Mouse (Mus musculus) intestine, embryonic 14.5 days (tissue): ENCODE data around the gene Pcnx2. TPM values are rescaled to one million over a fixed set of nuclear protein-coding genes. Genes with fewer than 3 reads are reported as not detected.

Experiments used
- ATAC-seq: fragments of 200-750 bp; cut with Nextera tagmentation; replicated peaks from 2 replicates; pipeline ENCODE4 v1.8.0; 2017; ENCODE audit warnings: low read depth, moderate number of reproducible peaks, moderate TSS enrichment, moderate library complexity; ENCODE audit not compliant: low FRiP score, low TSS enrichment
- DNase-seq: peaks from one replicate; pipeline ENCODE4 v3.0.0-alpha.2; 2018; ENCODE audit warnings: low spot score
- H3K27ac ChIP-seq: fragments of 300-500 bp; sonication (generic); 2 replicates; pipeline ENCODE4 v1.5.1; 2014; ENCODE audit warnings: low read depth, mild to moderate bottlenecking, control low read depth
- H3K27me3 ChIP-seq: fragments of 300-500 bp; sonication (generic); replicated peaks from 2 replicates; pipeline ENCODE4 v1.6.1; 2014; ENCODE audit warnings: low read length, control low read depth; ENCODE audit not compliant: control insufficient read depth, insufficient read depth
- H3K36me3 ChIP-seq: fragments of 300-500 bp; sonication (generic); 2 replicates; pipeline ENCODE4 v1.6.1; 2014; ENCODE audit warnings: low read length, control low read depth; ENCODE audit not compliant: control insufficient read depth, insufficient read depth
- H3K4me1 ChIP-seq: fragments of 300-500 bp; sonication (generic); replicated peaks from 2 replicates; pipeline ENCODE4 v1.6.1; 2014; ENCODE audit warnings: low read length, control low read depth, mixed read lengths; ENCODE audit not compliant: control insufficient read depth, insufficient read depth
- H3K4me2 ChIP-seq: fragments of 300-500 bp; sonication (generic); 2 replicates; pipeline ENCODE4 v1.6.1; 2014; ENCODE audit warnings: low read length
- H3K4me3 ChIP-seq: fragments of 300-500 bp; sonication (generic); 2 replicates; pipeline ENCODE4 v1.5.1; 2014; ENCODE audit warnings: low read depth, low read length, control low read depth, mixed read lengths
- H3K9ac ChIP-seq: fragments of 300-500 bp; sonication (generic); 2 replicates; pipeline ENCODE4 v1.6.1; 2014; ENCODE audit warnings: mild to moderate bottlenecking, low read length
- H3K9me3 ChIP-seq: fragments of 300-500 bp; sonication (generic); 2 replicates; pipeline ENCODE4 v1.6.1; 2016; ENCODE audit warnings: low read length, control low read depth; ENCODE audit not compliant: control insufficient read depth
- WGBS: fragments of 180-500 bp; shearing (Covaris S2); extraction: QIAGEN DNeasy Blood & Tissue Kit; methylation state at CpG from one replicate; pipeline ENCODE4 v1.1.7; 2014; 5-methylcytosine and 5-hydroxymethylcytosine counted together
- polyA plus RNA-seq: library from polyadenylated mRNA; unstranded; fragments of >200 nt; fragmentation: Nextera tagmentation; extraction: Ambion mirVana; gene quantifications from 2 replicates; pipeline ENCODE4 v1.2.1, GENCODE M21; 2014

The Pcnx2 gene
- polyA plus RNA-seq, 1 experiment from 2014 or later, result 0.08 TPM

GRCm38 (mm10) chr8:125795341-125795740, 102.8 kb downstream of the Pcnx2 start:
- ATAC-seq, result no peak
- WGBS, result 53% methylated on average over 2 of the region's 2 CpGs
- H3K9ac ChIP-seq, result no peak overlapping the region
- no peaks in the 10 kb centered on the region for H3K4me1 ChIP-seq
- H3K4me3 ChIP-seq, result no peak overlapping the region
- H3K4me2 ChIP-seq, result no peak overlapping the region
- no peak overlapping the region for H3K27ac ChIP-seq
- no peaks in the 10 kb centered on the region for H3K36me3 ChIP-seq
- no peak for DNase-seq
- no peaks in the 10 kb centered on the region for H3K27me3 ChIP-seq
- no peaks in the 10 kb centered on the region for H3K9me3 ChIP-seq

GRCm38 (mm10) chr8:125792816-125793455, 105.2 kb downstream of the Pcnx2 start:
- Histone ChIP-seq H3K4me2 (no peak overlapping the region), H3K9ac (no peak overlapping the region), H3K9me3 (no peaks in the 10 kb centered on the region), H3K27ac (no peak overlapping the region), H3K4me3 (no peak overlapping the region), H3K27me3 (no peaks in the 10 kb centered on the region), H3K4me1 (no peaks in the 10 kb centered on the region), H3K36me3 (no peaks in the 10 kb centered on the region)
- 66% methylated on average over 9 of the region's 9 CpGs for WGBS
- ATAC-seq, result no peak
- DNase-seq, result no peak

- H3K4me1 ChIP-seq, result no peaks in the 10 kb centered on the region
- no peaks in the 10 kb centered on the region for H3K36me3 ChIP-seq
- no peaks in the 10 kb centered on the region for H3K27me3 ChIP-seq
- H3K4me2 ChIP-seq, result no peak overlapping the region
- no peak overlapping the region for H3K4me3 ChIP-seq
- ATAC-seq, result no peak
- no peaks in the 10 kb centered on the region for H3K9me3 ChIP-seq
- 65% methylated on average over 7 of the region's 7 CpGs for WGBS
- H3K9ac ChIP-seq, result no peak overlapping the region
- no peak overlapping the region for H3K27ac ChIP-seq
- no peak for DNase-seq
These were observed 111.2 kb downstream of the Pcnx2 start for GRCm38 (mm10) chr8:125786886-125787285.

- H3K9ac ChIP-seq, result no peak overlapping the region
- H3K4me1 ChIP-seq, result no peaks in the 10 kb centered on the region
- 55% methylated on average over 3 of the region's 3 CpGs for WGBS
- H3K9me3 ChIP-seq, result no peaks in the 10 kb centered on the region
- no peak overlapping the region for H3K4me2 ChIP-seq
- H3K4me3 ChIP-seq, result no peak overlapping the region
- no peaks in the 10 kb centered on the region for H3K27me3 ChIP-seq
- H3K27ac ChIP-seq, result no peak overlapping the region
- H3K36me3 ChIP-seq, result no peaks in the 10 kb centered on the region
- ATAC-seq, result 0 out of 2 replicates have a peak, but pooled peaks have one; percentile 28
- no peak for DNase-seq
These were observed 116.0 kb downstream of the Pcnx2 start for GRCm38 (mm10) chr8:125782161-125782560.

GRCm38 (mm10) chr8:125779656-125780055, 118.5 kb downstream of the Pcnx2 start:
- no peak overlapping the region for H3K27ac ChIP-seq
- H3K4me1 ChIP-seq, result no peaks in the 10 kb centered on the region
- H3K4me2 ChIP-seq, result no peak overlapping the region
- no peak overlapping the region for H3K9ac ChIP-seq
- H3K9me3 ChIP-seq, result no peaks in the 10 kb centered on the region
- 47% methylated on average over 8 of the region's 8 CpGs for WGBS
- DNase-seq (no peak), ATAC-seq (no peak)
- H3K4me3 ChIP-seq, result no peak overlapping the region
- H3K36me3 ChIP-seq, result no peaks in the 10 kb centered on the region
- no peaks in the 10 kb centered on the region for H3K27me3 ChIP-seq

GRCm38 (mm10) chr8:125778919-125779318, 119.2 kb downstream of the Pcnx2 start:
- Histone ChIP-seq H3K4me2 (no peak overlapping the region), H3K27me3 (no peaks in the 10 kb centered on the region), H3K27ac (no peak overlapping the region), H3K36me3 (no peaks in the 10 kb centered on the region), H3K9me3 (no peaks in the 10 kb centered on the region), H3K9ac (no peak overlapping the region), H3K4me3 (no peak overlapping the region), H3K4me1 (no peaks in the 10 kb centered on the region)
- WGBS, result 90% methylated on average over 5 of the region's 5 CpGs
- DNase-seq, result no peak
- ATAC-seq, result no peak

- WGBS, result 55% methylated on average over 12 of the region's 12 CpGs
- Histone ChIP-seq H3K9me3 (no peaks in the 10 kb centered on the region), H3K27ac (no peak overlapping the region), H3K36me3 (no peaks in the 10 kb centered on the region), H3K4me2 (no peak overlapping the region), H3K4me3 (no peak overlapping the region), H3K9ac (no peak overlapping the region), H3K4me1 (no peaks in the 10 kb centered on the region), H3K27me3 (no peaks in the 10 kb centered on the region)
- DNase-seq, result no peak
- no peak for ATAC-seq
These were observed 120.5 kb downstream of the Pcnx2 start for GRCm38 (mm10) chr8:125777478-125778164.

- no peak for ATAC-seq
- no peak overlapping the region for H3K27ac ChIP-seq
- WGBS, result 54% methylated on average over 6 of the region's 6 CpGs
These were observed 121.3 kb downstream of the Pcnx2 start for GRCm38 (mm10) chr8:125776800-125777199.

GRCm38 (mm10) chr8:125776314-125776713, 121.8 kb downstream of the Pcnx2 start:
- Histone ChIP-seq H3K36me3 (no peaks in the 10 kb centered on the region), H3K9ac (no peak overlapping the region), H3K4me1 (no peaks in the 10 kb centered on the region), H3K9me3 (no peaks in the 10 kb centered on the region), H3K4me3 (no peak overlapping the region), H3K4me2 (no peak overlapping the region), H3K27me3 (no peaks in the 10 kb centered on the region), H3K27ac (no peak overlapping the region)
- no peak for DNase-seq
- ATAC-seq, result no peak
- 92% methylated on average over 3 of the region's 3 CpGs for WGBS

More at GRCm38 (mm10) chr8:125776800-125777199, 121.3 kb downstream of the Pcnx2 start:
- Histone ChIP-seq H3K36me3 (no peaks in the 10 kb centered on the region), H3K4me2 (no peak overlapping the region), H3K27me3 (no peaks in the 10 kb centered on the region), H3K9me3 (no peaks in the 10 kb centered on the region), H3K4me1 (no peaks in the 10 kb centered on the region), H3K4me3 (no peak overlapping the region), H3K9ac (no peak overlapping the region)
- no peak for DNase-seq
